Mouse (Mus musculus) brain, embryonic 14.5 days (tissue): ENCODE data around the gene Ccdc177.

Experiments
- CTCF ChIP-seq: fragments of 200-500 bp; IDR thresholded peaks from 2 replicates; pipeline ENCODE4 v1.5.1; 2012; ENCODE audit warnings: inconsistent platforms, mild to moderate bottlenecking, moderate library complexity, borderline replicate concordance; ENCODE audit not compliant: insufficient read depth, insufficient read length; ENCODE audit errors: extremely low read depth
- POLR2A ChIP-seq: fragments of 200-500 bp; IDR thresholded peaks from 2 replicates; pipeline ENCODE4 v1.6.1; 2012; ENCODE audit warnings: mild to moderate bottlenecking, inconsistent platforms, borderline replicate concordance; ENCODE audit not compliant: poor library complexity, insufficient read depth, insufficient read length, severe bottlenecking; ENCODE audit errors: extremely low read depth

- no peak for TF ChIP-seq CTCF
- no peak for TF ChIP-seq POLR2A
Measured at GRCm38 (mm10) chr12:80786591-80786990, 26.1 kb upstream of the Ccdc177 start.
